Mouse (Mus musculus) right cerebral cortex, adult 2 months (tissue): ENCODE measurements at regions not wholly inside any gene's neighbourhood (a gene's known extent, or its start where the extent isn't known, plus 50 kb on each side); places are given as distances from the start of the nearest gene placed in this dataset.
"Not testable (repeated sequence)": the region's sequence is repeated elsewhere in the genome, so short reads cannot be mapped to it uniquely, and the experiment has no call there.

Experiments
- DNase-seq, 2 experiments: peaks; one replicate each; pipeline ENCODE4 v3.0.0; 2021 to 2022; ENCODE audit warnings: low spot score in 2 of 2

GRCm38 (mm10) chr2:21976831-21977230 lies 250.5 kb upstream of the Myo3a start:
- no peak for DNase-seq

DNA sequence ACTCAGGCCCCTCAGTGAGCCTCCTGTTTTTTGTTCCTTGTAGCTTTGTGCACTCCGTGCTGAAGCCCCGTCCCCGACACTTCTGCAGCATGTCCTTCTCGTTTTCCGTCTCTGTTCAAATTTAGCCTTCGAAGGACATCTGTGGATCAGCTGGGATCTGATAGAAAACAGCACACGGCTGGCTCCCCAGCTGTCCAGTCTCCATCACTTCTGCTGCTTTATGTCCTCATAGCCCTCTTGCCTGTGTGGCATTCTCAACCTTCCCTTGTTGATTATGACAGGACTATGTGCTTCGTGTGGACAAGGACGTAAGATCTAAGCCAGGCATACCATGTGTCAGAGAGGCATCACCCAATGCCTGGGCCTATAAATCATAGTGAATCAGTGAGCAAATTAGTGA lies 247.1 kb upstream of the Myo3a start:
- DNase-seq, result no peak

DNA sequence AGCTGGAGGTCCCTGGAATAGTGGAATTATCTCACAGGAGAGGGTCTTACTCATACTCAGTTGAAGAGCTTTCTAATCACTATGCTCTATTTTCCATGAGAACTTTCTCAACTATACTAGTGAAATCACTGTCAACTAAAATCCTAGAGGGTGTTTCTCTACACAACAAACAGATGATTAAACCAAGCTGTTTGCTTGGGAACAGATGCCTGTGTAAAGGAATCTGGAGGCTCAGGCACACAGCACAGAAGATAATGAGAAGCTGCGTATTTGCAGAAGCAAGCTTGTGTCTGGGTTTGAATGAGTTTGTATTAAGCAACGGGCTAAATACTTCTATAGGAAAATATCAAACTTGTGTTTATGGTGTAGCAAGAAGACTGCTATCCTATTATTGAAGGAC lies 202.9 kb upstream of the Myo3a start:
- no peak for DNase-seq

GRCm38 (mm10) chr2:22026794-22027193 lies 200.5 kb upstream of the Myo3a start:
- peak in 1 of 2 experiments; percentile 14 for DNase-seq

GRCm38 (mm10) chr2:22028569-22028968 lies 198.7 kb upstream of the Myo3a start:
- DNase-seq, result no peak

DNA sequence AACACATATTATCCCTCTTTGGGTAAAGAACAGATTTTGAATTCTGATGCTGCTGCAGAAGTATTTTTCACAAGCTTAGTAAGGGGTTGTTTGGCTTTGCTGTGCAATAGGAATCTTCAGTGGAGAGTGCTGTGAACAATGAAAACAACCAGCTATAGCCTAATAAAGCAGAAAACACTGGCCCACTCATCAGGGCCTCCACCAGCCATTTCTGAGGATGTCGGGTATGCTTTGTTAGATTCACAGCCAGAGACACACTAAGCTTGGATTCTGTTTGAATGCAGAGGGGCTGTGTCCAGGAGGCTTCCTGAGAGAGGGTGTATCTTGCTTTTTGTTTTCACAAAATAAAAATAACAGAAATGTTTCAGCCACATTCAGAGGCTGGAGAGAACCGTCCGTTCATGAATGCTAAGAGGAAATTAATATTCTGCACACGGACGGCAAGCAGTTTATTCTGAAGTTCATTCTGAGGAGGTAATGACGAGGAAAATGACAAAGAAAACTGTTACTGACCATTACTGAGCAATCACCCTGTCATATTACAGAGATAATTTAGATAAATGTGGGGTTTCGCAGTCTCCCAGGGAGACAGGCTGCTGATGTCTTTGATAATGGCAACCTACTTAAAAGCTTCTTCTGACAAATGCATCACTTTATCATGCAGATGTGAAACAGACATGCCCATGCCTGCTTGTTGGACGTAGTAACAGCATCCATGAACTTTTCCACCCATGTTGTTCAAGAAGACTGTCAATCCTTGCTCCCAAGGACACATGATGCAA lies 198.1 kb upstream of the Myo3a start:
- no peak for DNase-seq

DNA sequence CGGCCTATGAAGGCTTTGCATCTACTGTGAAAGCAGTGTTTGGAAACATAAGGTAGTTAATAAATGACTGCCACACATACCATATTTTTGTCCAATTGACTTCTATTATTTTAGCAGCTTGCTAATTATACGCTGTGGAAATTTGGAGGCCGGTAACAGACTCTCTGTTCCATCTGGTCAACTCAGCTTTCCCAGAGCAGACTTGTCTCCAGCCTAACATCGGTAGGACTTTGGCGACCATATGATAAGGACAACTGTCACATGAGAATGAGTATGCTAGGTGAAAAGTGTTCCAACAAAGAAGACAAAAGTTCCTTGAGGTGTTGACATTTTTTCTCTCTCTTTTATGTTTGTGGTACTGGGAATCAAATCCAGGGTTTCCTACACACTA lies 197.5 kb upstream of the Myo3a start:
- no peak for DNase-seq

DNA sequence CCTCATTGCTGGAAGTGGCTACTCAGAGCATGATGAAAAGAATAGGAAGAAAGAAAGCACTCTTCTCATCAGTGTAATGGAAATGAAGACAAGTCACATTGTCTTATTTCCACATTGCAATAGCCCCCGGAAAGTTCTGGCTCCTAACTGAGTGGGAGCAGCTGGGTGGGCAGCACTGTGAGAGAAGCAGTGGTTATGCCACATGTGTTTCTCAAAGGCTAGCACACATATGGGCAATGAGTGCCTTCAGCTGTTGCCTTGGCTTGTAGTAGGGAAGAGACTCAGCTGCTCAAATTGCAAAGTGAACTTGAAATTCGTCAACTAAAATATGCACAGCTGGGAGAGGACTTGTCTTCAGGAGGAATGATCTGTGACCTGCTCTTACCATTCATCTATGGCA lies 190.5 kb upstream of the Myo3a start:
- no peak for DNase-seq

GRCm38 (mm10) chr2:22038780-22039179 lies 188.5 kb upstream of the Myo3a start:
- DNase-seq, result peak; percentile 32 to 40

GRCm38 (mm10) chr2:22043937-22044336 lies 183.4 kb upstream of the Myo3a start:
- not testable (repeated sequence) for DNase-seq

DNA sequence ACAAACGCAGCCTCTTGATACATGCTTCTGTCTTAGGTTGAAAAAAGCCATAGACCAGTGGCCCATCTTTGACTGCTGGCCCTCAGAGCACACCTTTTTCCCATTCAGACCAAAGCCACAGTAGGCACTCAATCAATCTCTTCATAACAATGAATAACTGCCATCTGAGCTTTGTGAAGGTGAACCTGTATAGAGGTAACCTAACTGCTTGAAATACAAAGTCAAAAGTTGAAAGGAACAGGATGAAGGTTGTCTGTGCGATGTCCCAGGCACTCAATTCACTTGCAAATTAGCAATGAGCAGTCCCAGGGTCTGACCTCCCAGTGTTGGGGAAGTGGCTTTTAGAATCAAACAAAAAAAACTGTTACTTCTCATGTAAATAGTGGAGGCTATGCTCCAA lies 182.4 kb upstream of the Myo3a start:
- no peak for DNase-seq

GRCm38 (mm10) chr2:22047465-22047864 lies 179.8 kb upstream of the Myo3a start:
- DNase-seq, result peak in 1 of 2 experiments; percentile 13

- no peak for DNase-seq
Measured at GRCm38 (mm10) chr2:22066535-22066934, 160.8 kb upstream of the Myo3a start.

DNA sequence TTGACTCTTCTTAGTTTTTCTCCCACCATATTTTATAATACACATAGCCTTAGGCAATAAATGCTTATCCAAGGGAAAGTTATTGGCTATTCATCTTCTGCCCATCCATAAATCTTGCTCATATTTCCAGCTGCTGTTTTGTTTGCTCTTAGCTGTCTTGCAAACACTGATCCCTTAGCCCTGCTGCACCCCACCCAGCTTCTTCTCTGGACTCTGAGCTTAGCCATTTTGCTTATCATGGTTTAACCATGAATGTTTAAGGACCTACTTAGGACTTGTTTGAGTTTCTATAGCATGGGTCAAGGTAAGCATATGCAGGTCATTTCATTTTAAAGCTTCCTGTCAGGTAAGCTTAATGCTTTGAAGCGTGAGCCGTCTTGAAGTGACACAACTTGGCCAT lies 130.5 kb upstream of the Myo3a start:
- no peak for DNase-seq

- no peak for DNase-seq
Measured at GRCm38 (mm10) chr2:22105150-22105549, 122.2 kb upstream of the Myo3a start.

DNA sequence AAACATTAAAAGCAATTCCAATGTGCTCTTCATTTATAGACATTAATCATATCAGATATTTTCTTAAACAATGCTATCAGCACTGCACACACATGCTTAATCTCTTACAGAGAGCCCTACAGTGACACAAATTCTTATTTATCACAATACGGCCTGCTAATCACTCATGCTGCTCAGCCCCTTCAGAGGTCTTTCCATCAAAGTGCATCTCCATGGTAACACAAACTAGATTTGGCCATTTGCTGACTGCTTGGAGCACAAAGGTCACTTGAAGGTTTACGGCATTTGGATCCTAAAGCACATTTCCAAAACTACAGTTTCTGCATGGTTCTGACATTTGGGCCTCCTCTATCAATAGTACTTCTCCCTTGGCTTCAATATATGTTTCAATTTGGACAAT lies 77.6 kb upstream of the Myo3a start:
- no peak for DNase-seq

GRCm38 (mm10) chr2:22156576-22156975 lies 70.7 kb upstream of the Myo3a start:
- no peak for DNase-seq

DNA sequence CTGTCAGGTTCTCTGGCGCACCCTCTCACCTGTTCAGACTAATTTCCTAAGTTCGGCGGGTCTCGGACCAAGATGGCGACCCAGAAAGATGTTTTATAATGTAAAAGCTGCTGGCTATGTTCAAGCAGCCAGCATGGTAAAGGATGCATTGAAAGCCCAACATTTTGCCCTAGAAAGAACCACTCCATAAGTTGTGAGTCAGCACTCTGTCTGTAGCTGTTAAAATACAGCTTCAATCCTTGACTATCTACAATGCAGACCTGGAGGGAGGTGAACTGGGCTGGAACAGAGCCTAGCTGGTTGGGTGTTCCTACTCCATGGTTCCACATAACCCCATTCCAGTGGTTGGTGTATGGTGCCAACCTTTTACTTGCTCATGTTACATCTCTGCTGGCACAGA lies 61.9 kb upstream of the Myo3a start:
- DNase-seq, result no peak

- no peak for DNase-seq
Measured at GRCm38 (mm10) chr2:22165919-22166318, 61.4 kb upstream of the Myo3a start.
